Mouse (Mus musculus): ENCODE results near the gene Shcbp1l. TPM values are rescaled to one million over a fixed set of nuclear protein-coding genes. Genes with fewer than 3 reads are reported as not detected.
"Not testable (repeated sequence)": the region's sequence is repeated elsewhere in the genome, so short reads cannot be mapped to it uniquely, and the experiment has no call there.

The Shcbp1l gene
- polyA plus RNA-seq, 1 experiment from 2014 or later, result 0.15 TPM

GRCm38 (mm10) chr1:153485201-153485796 is 60.3 kb downstream of the Shcbp1l start:
- Histone ChIP-seq H3K36me3 (peaks cover 45% of the 10 kb centered on the region), H3K27me3 (ENCODE audit: low read depth, poor library complexity, severe bottlenecking) (no peaks in the 10 kb centered on the region)
- 74% methylated on average over 2 of the region's 2 CpGs for WGBS

GRCm38 (mm10) chr1:153486120-153486519 is 61.2 kb downstream of the Shcbp1l start:
- not testable (repeated sequence) for H3K9me3 ChIP-seq (replicated peaks); H3K27me3 ChIP-seq (ENCODE audit: low read depth, poor library complexity, severe bottlenecking); DNase-seq (ENCODE audit: low spot score)
- peak overlapping the region; percentile 96 for H3K4me3 ChIP-seq
- H3K4me1 ChIP-seq, result peaks cover 16% of the 10 kb centered on the region
- WGBS, result 12% methylated on average over 6 of the region's 6 CpGs
- peaks cover 37% of the 10 kb centered on the region for H3K36me3 ChIP-seq
- H3K27ac ChIP-seq, result peak overlapping the region; percentile 99

More at GRCm38 (mm10) chr1:153485201-153485796, 60.3 kb downstream of the Shcbp1l start:
- peak overlapping the region; percentile 96 for H3K4me3 ChIP-seq
- H3K4me1 ChIP-seq, result peaks cover 16% of the 10 kb centered on the region
- no peak for DNase-seq (ENCODE audit: low spot score)
- H3K27ac ChIP-seq, result no peak overlapping the region
- no peaks in the 10 kb centered on the region for H3K9me3 ChIP-seq (replicated peaks)

DNA sequence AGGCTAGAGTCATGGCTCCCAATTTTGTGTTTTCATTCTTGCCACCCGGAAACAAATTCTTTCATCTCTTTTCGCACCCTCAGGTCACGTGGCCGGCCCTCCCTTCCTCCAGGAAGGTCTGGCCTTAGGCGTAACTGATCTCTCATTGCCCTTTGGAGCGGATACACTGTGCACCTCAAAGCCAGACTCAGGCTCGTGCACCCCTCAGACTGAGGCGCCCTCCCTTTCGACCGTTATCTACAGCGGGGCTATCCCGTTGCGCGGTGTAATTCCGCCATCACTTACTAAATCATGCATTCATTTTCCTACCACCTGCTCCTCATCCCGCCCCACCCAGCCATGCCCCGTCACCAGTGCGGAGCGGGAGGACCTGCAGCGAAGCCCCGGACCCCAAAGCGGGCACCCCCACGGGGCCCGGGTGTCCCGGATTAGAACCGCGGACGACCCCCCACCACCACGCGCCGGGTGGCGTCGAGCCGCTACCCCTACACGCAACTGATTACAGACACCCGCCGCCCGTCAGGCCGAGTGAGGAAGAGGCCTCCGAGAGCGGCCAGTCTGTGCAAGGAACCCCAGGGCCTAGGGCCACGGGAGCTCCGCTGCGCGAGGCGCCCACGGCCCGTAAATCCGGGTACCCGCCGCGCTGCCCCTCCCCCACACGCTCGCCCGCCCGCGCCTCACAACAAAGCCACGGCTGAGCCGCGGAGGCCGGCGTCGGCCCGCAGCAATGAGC is 62.0 kb downstream of the Shcbp1l start:
- H3K9me3 ChIP-seq (replicated peaks), result no peaks in the 10 kb centered on the region
- H3K4me1 ChIP-seq, result peaks cover 16% of the 10 kb centered on the region
- DNase-seq (ENCODE audit: low spot score), result peak; percentile 75
- H3K27me3 ChIP-seq (ENCODE audit: low read depth, poor library complexity, severe bottlenecking), result no peaks in the 10 kb centered on the region
- peak overlapping the region; percentile 96 for H3K4me3 ChIP-seq
- under 1% methylated on average over 64 of the region's 64 CpGs for WGBS
- H3K27ac ChIP-seq, result peak overlapping the region; percentile 99
- peaks cover 29% of the 10 kb centered on the region for H3K36me3 ChIP-seq

DNA sequence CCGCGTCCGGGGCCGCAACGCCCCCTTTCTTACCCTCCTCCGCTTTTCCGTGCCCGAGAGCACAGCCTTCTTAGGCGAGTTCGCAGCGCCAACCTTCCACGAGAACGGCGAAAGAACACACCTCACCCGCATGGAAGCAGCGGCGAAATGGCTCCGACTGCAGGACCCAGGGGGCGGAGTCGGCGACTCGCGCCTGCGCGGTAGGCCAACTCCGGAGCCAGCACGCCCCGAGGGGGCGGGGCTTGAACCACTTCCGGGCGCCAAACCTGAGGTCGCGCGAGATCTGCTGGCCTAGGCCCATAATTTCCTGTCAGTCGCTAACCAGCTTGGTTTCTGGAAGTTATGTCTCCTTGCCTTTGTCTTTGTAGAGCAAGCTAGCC is 62.5 kb downstream of the Shcbp1l start, which contains the start of gene Dhx9:
Gene Dhx9 (minus strand): TSS at position 161 of the 380 bp plus-strand sequence.
- Histone ChIP-seq H3K27ac (peak within 1 kb of the TSS; percentile 99), H3K9me3 (replicated peaks) (no peaks in the 10 kb centered on the region), H3K4me3 (peak within 1 kb of the TSS; percentile 96), H3K27me3 (ENCODE audit: low read depth, poor library complexity, severe bottlenecking) (no peaks in the 10 kb centered on the region), H3K4me1 (peaks cover 16% of the 10 kb centered on the region), H3K36me3 (peaks cover 23% of the 10 kb centered on the region)
- WGBS, result under 1% methylated on average over 35 of the region's 35 CpGs
- DNase-seq (ENCODE audit: low spot score), result peak; percentile 100

DNA sequence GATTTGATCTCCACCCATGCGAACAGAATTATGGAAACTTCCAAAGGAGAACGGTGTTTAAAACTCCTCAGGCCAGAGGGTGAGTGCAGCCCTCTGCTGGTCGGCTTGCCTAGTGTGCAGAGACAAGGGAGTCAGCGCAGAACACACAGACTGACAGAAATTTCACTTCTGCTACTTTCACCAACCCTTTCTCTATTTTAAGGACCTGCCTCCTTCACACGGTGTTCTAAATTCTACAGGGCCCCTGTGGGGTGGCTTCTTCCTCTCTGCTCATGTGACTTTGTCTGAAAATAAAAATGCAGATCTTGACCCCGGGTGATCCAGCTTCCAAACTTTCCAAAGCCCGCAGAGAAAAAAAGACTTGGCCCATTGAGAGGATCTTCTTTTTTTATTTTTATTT is 64.2 kb downstream of the Shcbp1l start:
- H3K4me3 ChIP-seq, result no peak overlapping the region
- H3K27me3 ChIP-seq (ENCODE audit: low read depth, poor library complexity, severe bottlenecking), result no peaks in the 10 kb centered on the region
- peaks cover 16% of the 10 kb centered on the region for H3K4me1 ChIP-seq
- no peak for DNase-seq (ENCODE audit: low spot score)
- 54% methylated on average over 7 of the region's 7 CpGs for WGBS
- no peak overlapping the region for H3K27ac ChIP-seq
- H3K36me3 ChIP-seq, result peaks cover 9% of the 10 kb centered on the region; the same call in 1 of the 2 replicates
- H3K9me3 ChIP-seq (replicated peaks), result no peaks in the 10 kb centered on the region

DNA sequence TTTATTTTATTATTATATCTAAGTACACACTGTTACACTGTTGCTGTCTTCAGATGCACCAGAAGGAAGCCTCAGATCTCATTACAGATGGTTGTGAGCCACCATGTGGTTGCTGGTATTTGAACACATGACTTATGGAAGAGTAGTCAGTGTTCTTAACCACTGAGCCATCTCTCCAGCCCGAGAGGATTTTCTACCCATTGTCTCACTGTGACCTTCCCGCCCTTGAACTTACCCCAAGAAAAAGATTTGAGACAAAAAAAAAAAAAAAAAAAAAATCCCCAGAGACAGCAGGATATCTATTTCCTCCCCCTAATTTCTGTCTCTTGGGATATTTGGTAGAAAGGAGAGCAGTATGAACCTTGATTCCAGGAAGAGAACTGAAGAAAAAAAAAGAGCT is 64.6 kb downstream of the Shcbp1l start:
- Histone ChIP-seq H3K4me3 (no peak overlapping the region), H3K4me1 (peaks cover 15% of the 10 kb centered on the region), H3K9me3 (replicated peaks) (no peaks in the 10 kb centered on the region), H3K36me3 (0 out of 2 replicates have a peak, but pooled peaks cover 5% of the 10 kb centered on the region), H3K27me3 (ENCODE audit: low read depth, poor library complexity, severe bottlenecking) (no peaks in the 10 kb centered on the region), H3K27ac (no peak overlapping the region)
- DNase-seq (ENCODE audit: low spot score), result no peak
- WGBS, result 70% methylated on average over 2 of the region's 2 CpGs

- Histone ChIP-seq H3K9me3 (replicated peaks) (no peaks in the 10 kb centered on the region), H3K4me3 (no peak overlapping the region), H3K27ac (no peak overlapping the region), H3K4me1 (peaks cover 10% of the 10 kb centered on the region), H3K36me3 (0 out of 2 replicates have a peak, but pooled peaks cover 5% of the 10 kb centered on the region), H3K27me3 (ENCODE audit: low read depth, poor library complexity, severe bottlenecking) (no peaks in the 10 kb centered on the region)
- DNase-seq (ENCODE audit: low spot score), result no peak
- 86% methylated on average over 4 of the region's 4 CpGs for WGBS
These were observed 65.0 kb downstream of the Shcbp1l start for GRCm38 (mm10) chr1:153489963-153490362.

DNA sequence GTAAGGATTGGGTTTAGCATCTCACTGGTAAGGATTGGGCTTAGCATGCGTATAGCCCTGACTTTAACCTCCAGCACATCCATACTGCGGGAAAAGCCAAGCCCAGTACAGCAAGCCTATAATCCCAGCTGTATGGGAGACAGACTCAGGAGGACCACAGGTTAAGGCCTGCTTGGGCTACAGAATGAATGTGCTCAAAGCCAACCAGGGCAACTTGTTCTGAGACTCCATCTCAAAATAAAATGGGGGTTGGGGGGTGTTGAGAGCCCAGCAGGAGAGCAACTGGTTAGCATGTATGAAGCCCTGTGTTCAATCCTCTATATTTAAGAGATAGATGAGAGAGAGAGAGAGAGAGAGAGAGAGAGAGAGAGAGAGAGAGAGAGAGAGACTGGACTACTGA is 66.4 kb downstream of the Shcbp1l start:
- Histone ChIP-seq H3K36me3 (no peaks in the 10 kb centered on the region), H3K4me1 (no peaks in the 10 kb centered on the region), H3K9me3 (replicated peaks) (no peaks in the 10 kb centered on the region), H3K4me3 (no peak overlapping the region), H3K27ac (no peak overlapping the region), H3K27me3 (ENCODE audit: low read depth, poor library complexity, severe bottlenecking) (no peaks in the 10 kb centered on the region)
- no peak for DNase-seq (ENCODE audit: low spot score)
- 93% methylated on average over 2 of the region's 2 CpGs for WGBS

GRCm38 (mm10) chr1:153491822-153492221 is 66.9 kb downstream of the Shcbp1l start:
- 89% methylated on average over 1 of the region's 1 CpGs for WGBS
- Histone ChIP-seq H3K4me3 (no peak overlapping the region), H3K27me3 (ENCODE audit: low read depth, poor library complexity, severe bottlenecking) (no peaks in the 10 kb centered on the region), H3K4me1 (no peaks in the 10 kb centered on the region), H3K27ac (no peak overlapping the region), H3K9me3 (replicated peaks) (no peaks in the 10 kb centered on the region), H3K36me3 (no peaks in the 10 kb centered on the region)
- no peak for DNase-seq (ENCODE audit: low spot score)

- Histone ChIP-seq H3K4me3 (no peak overlapping the region), H3K36me3 (no peaks in the 10 kb centered on the region), H3K27ac (no peak overlapping the region), H3K27me3 (ENCODE audit: low read depth, poor library complexity, severe bottlenecking) (no peaks in the 10 kb centered on the region), H3K9me3 (replicated peaks) (no peaks in the 10 kb centered on the region), H3K4me1 (no peaks in the 10 kb centered on the region)
- no peak for DNase-seq (ENCODE audit: low spot score)
- 23% methylated on average over 4 of the region's 4 CpGs for WGBS
These were observed 68.4 kb downstream of the Shcbp1l start for GRCm38 (mm10) chr1:153493338-153493737.

DNA sequence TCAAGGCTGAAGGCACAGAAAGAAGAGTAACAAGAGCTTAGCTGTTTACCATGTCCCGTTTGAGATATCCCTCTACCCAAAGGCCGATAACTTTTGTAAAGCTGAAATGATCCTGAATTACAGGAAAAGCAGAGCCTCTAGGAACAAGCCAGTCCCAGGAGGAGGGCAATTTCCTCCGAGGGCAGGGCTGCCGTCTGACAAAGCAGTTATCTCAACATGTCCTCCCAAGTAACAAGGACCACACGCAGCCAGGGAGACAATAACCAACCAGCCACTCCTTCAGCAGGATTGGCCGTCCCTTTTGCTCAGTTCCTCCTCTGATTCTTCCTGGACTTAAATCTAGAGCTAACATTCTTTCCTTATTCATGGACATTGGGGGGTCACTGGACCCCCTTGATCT is 69.0 kb downstream of the Shcbp1l start:
- Histone ChIP-seq H3K9me3 (replicated peaks) (no peaks in the 10 kb centered on the region), H3K27ac (no peak overlapping the region), H3K4me1 (no peaks in the 10 kb centered on the region), H3K27me3 (ENCODE audit: low read depth, poor library complexity, severe bottlenecking) (no peaks in the 10 kb centered on the region), H3K36me3 (no peaks in the 10 kb centered on the region), H3K4me3 (no peak overlapping the region)
- WGBS, result 53% methylated on average over 6 of the region's 6 CpGs
- no peak for DNase-seq (ENCODE audit: low spot score)

DNA sequence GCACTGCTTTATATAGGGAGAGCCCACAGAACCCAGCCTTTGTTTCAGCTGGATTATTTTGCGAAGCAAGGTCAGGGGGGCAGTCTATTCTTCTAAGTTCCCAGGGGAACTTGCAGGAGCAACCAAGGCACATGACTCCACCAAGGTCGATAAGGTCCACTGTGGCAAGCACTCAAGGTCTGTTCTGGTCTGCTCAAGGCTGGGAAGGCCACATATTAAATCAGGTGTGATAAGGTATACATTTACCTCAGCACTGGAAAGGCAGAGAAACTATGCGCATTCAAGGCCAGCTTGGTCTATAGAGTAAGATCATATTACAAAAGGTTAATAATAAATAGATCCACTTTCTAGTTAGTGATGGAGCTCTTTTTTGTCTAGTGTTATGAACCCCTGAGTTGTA is 71.1 kb downstream of the Shcbp1l start:
- no peaks in the 10 kb centered on the region for H3K27me3 ChIP-seq (ENCODE audit: low read depth, poor library complexity, severe bottlenecking)
- 96% methylated on average over 3 of the region's 3 CpGs for WGBS
- no peaks in the 10 kb centered on the region for H3K9me3 ChIP-seq (replicated peaks)
- H3K4me1 ChIP-seq, result no peaks in the 10 kb centered on the region
- no peak for DNase-seq (ENCODE audit: low spot score)
- no peaks in the 10 kb centered on the region for H3K36me3 ChIP-seq
- H3K27ac ChIP-seq, result no peak overlapping the region
- H3K4me3 ChIP-seq, result no peak overlapping the region

DNA sequence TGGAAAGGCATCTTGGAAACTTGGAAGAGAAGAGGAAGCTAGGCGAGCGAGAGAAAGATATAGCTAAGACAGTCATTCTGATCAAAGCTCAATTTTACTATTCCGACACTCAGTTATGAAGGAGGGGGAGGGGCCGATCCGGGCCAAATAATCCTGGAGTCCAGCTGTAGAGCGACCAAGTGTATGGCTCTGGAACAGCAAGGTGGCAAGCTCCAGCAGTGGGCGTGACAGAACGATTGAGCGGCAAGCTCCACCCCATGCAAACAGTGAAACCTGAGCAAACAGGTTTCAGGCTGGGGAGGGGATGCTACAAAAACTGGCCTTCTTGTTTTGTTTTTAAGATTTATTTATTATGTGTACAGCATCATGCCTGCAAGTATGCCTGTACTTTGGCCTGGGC is 75.1 kb downstream of the Shcbp1l start:
- Histone ChIP-seq H3K9me3 (replicated peaks) (no peaks in the 10 kb centered on the region), H3K4me3 (no peak overlapping the region), H3K27ac (no peak overlapping the region), H3K4me1 (peaks cover 6% of the 10 kb centered on the region; the same call in 1 of the 2 replicates), H3K27me3 (ENCODE audit: low read depth, poor library complexity, severe bottlenecking) (no peaks in the 10 kb centered on the region), H3K36me3 (no peaks in the 10 kb centered on the region)
- no peak for DNase-seq (ENCODE audit: low spot score)
- WGBS, result 88% methylated on average over 9 of the region's 9 CpGs

Measured in limb, embryonic 10.5 days (tissue).